Mouse (Mus musculus): ENCODE data around the gene Vmn2r53. TPM values are rescaled to one million over a fixed set of nuclear protein-coding genes. Genes with fewer than 3 reads are reported as not detected.
"Not testable (repeated sequence)": the region's sequence is repeated elsewhere in the genome, so short reads cannot be mapped to it uniquely, and the experiment has no call there.

Gene Vmn2r53
- total RNA-seq (2022), result under 1 TPM; 0.03 to 0.09 (median 0.08) TPM

GRCm38 (mm10) chr7:12608688-12609087 is at the start of gene Vmn2r53:
TSS of gene Vmn2r53 (minus strand) at chr7:12608788.
- no peak for DNase-seq

- DNase-seq, result not testable (repeated sequence)
Observed at GRCm38 (mm10) chr7:12640219-12640618, 31.6 kb upstream of the Vmn2r53 start, which contains the start of gene Vmn2r54. TSS of gene Vmn2r54 (minus strand) at chr7:12640319.

Other genes with a start within 250 kb of the Vmn2r53 start
- not detected for gene Vmn1r84, start 239.5 kb downstream of the Vmn2r53 start, total RNA-seq (2022)
- 1 to 10 TPM; 3.9 to 8.5 (median 7.0) TPM for gene Zfp551, start 186.0 kb downstream of the Vmn2r53 start, total RNA-seq (2022)
- gene Zfp606, start 130.5 kb downstream of the Vmn2r53 start, total RNA-seq (2022), result 10 to 100 TPM in 3 of 4 experiments, 1 to 10 TPM in 1; 8.7 to 14.9 (median 12.4) TPM
- gene 2900092C05Rik, start 96.3 kb downstream of the Vmn2r53 start, total RNA-seq (2022), result not detected
- gene Vmn2r54, start 31.5 kb upstream of the Vmn2r53 start, total RNA-seq (2022), result under 1 TPM in 1 of 4 experiments, not detected in 3; 0.12 TPM
- gene Vmn2r55, start 76.2 kb upstream of the Vmn2r53 start, total RNA-seq (2022), result under 1 TPM in 1 of 4 experiments, not detected in 3; 0.34 TPM
- under 1 TPM in 1 of 4 experiments, not detected in 3; 0.06 TPM for gene Vmn2r56, start 126.2 kb upstream of the Vmn2r53 start, total RNA-seq (2022)
- 1 to 10 TPM; 6.0 to 7.8 (median 7.3) TPM for gene Zscan18, start 194.8 kb upstream of the Vmn2r53 start, total RNA-seq (2022)
- 10 to 100 TPM; 10.8 to 15.6 (median 13.4) TPM for gene Zfp329, start 210.1 kb upstream of the Vmn2r53 start, total RNA-seq (2022)
- 10 to 100 TPM; 23.0 to 30.1 (median 25.8) TPM for gene Zfp110, start 226.0 kb upstream of the Vmn2r53 start, total RNA-seq (2022)